Mouse (Mus musculus): ENCODE data around the gene Pxdn. TPM values are rescaled to one million over a fixed set of nuclear protein-coding genes. Genes with fewer than 3 reads are reported as not detected.

Pxdn gene
- total and polyA plus RNA-seq, 2 experiments from 2014 or later, result 18.9 to 81.9 TPM

DNA sequence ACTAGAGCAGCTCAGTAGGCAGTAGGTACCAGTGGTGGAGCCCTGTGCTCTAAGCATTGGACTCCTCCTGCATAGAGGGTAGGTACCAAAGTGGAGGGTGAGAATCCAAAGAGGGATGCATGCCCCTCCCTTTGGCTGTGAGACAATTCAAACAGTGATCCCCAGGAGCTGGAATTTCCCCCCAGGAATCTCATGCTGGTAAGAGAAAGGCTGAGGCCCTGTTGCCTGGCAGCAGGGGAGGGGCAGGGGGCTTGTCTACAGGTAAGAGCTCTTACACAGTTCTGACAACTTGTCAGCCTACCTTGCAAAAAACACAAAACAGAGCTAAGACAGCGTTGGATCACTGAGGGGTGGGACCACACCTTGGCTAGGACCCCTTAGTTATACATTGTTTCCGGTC lies 3.9 kb upstream of the Pxdn start:
- no peak for DNase-seq (ENCODE audit: low spot score)
- WGBS, result 88% methylated on average over 2 of the region's 2 CpGs
- H3K27me3 ChIP-seq (ENCODE audit: insufficient read depth, low read length), result no peaks in the 10 kb centered on the region
- no peak overlapping the region for H3K4me2 ChIP-seq (ENCODE audit: low read depth, low read length, poor library complexity, severe bottlenecking)
- no peak overlapping the region for H3K27ac ChIP-seq (ENCODE audit: low read depth, low read length)
- no peak overlapping the region for H3K9ac ChIP-seq (replicated peaks; ENCODE audit: low read length, poor library complexity, severe bottlenecking)
- no peak for TF ChIP-seq CTCF (IDR thresholded peaks at IDR 0.05)
- no peaks in the 10 kb centered on the region for H3K36me3 ChIP-seq (ENCODE audit: insufficient read depth, low read length)
- H3K4me3 ChIP-seq (ENCODE audit: low read depth, low read length), result no peak overlapping the region
- H3K4me1 ChIP-seq (ENCODE audit: insufficient read depth, low read length), result no peaks in the 10 kb centered on the region
- H3K9me3 ChIP-seq (ENCODE audit: low read length), result no peaks in the 10 kb centered on the region
- ATAC-seq (ENCODE audit: low FRiP score), result no peak

DNA sequence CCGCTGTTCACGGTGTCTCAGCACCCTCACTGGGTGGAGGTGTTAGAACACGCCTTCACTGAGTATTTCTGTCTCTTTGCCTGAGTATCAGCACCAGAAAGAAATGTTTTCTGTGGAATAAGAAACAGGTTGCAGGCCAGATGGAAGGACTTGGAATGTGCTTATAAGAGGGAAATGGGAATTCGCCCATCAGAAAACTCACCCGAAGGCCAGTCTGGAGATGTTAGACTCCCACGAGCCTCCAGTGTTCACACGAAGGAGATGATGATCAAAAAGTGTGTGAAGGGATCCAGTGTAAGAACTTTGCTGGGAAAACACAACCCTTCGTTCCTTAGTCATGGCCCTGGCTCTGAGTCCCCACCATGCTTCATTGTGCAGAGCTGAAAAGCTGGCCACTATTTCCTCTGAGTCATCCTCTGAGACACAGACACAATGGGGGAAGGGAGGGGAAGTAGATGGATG lies 3.3 kb upstream of the Pxdn start:
- TF ChIP-seq CTCF (IDR thresholded peaks at IDR 0.05), result no peak
- peaks cover 3% of the 10 kb centered on the region; the same call in 1 of the 2 replicates for H3K4me1 ChIP-seq (ENCODE audit: insufficient read depth, low read length)
- H3K27me3 ChIP-seq (ENCODE audit: insufficient read depth, low read length), result no peaks in the 10 kb centered on the region
- H3K9me3 ChIP-seq (ENCODE audit: low read length), result no peaks in the 10 kb centered on the region
- 81% methylated on average over 8 of the region's 8 CpGs for whole genome bisulfite sequencing
- no peak for ATAC-seq (ENCODE audit: low FRiP score)
- no peak overlapping the region for H3K4me3 ChIP-seq (ENCODE audit: low read depth, low read length)
- no peak overlapping the region for H3K27ac ChIP-seq (ENCODE audit: low read depth, low read length)
- no peak overlapping the region for H3K9ac ChIP-seq (replicated peaks; ENCODE audit: low read length, poor library complexity, severe bottlenecking)
- H3K4me2 ChIP-seq (ENCODE audit: low read depth, low read length, poor library complexity, severe bottlenecking), result no peak overlapping the region
- DNase-seq (ENCODE audit: low spot score), result no peak
- H3K36me3 ChIP-seq (ENCODE audit: insufficient read depth, low read length), result no peaks in the 10 kb centered on the region

DNA sequence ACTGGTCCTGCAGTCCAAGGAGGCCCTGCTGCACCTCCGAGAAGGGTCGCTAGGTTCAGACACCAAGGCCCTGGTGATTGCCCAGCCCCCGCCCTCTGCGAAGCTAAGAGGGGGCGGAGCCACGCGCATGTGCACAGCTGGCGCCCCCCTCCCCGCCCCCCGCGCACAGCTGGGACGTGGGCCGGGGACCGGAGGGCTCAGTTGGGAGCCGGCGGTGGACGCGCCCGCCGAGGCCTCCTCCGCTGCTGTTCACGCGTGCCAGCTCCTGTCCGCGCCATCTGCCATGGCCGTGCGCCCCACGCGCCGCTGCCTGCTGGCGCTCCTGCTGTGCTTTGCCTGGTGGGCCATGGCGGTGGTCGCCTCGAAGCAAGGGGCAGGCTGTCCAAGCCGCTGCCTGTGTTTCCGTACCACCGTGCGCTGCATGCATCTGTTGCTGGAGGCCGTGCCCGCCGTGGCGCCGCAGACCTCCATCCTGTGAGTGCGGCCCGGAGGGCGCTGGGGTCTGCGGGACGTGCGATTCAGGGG lies 505 bp downstream of the Pxdn start:
- H3K4me1 ChIP-seq (ENCODE audit: insufficient read depth, low read length), result peaks cover 18% of the 10 kb centered on the region
- peak overlapping the region; percentile 82 for H3K9ac ChIP-seq (replicated peaks; ENCODE audit: low read length, poor library complexity, severe bottlenecking)
- 0 out of 2 replicates have a peak, but pooled peaks have one; percentile 7 for TF ChIP-seq CTCF (IDR thresholded peaks at IDR 0.05)
- peak; percentile 87 for ATAC-seq (ENCODE audit: low FRiP score)
- peak overlapping the region; percentile 79 for H3K4me2 ChIP-seq (ENCODE audit: low read depth, low read length, poor library complexity, severe bottlenecking)
- H3K9me3 ChIP-seq (ENCODE audit: low read length), result no peaks in the 10 kb centered on the region
- peak overlapping the region; percentile 80 for H3K27ac ChIP-seq (ENCODE audit: low read depth, low read length)
- under 1% methylated on average over 43 of the region's 49 CpGs for WGBS
- H3K27me3 ChIP-seq (ENCODE audit: insufficient read depth, low read length), result no peaks in the 10 kb centered on the region
- peak; percentile 72 for DNase-seq (ENCODE audit: low spot score)
- peak overlapping the region; percentile 79 for H3K4me3 ChIP-seq (ENCODE audit: low read depth, low read length)
- H3K36me3 ChIP-seq (ENCODE audit: insufficient read depth, low read length), result no peaks in the 10 kb centered on the region

DNA sequence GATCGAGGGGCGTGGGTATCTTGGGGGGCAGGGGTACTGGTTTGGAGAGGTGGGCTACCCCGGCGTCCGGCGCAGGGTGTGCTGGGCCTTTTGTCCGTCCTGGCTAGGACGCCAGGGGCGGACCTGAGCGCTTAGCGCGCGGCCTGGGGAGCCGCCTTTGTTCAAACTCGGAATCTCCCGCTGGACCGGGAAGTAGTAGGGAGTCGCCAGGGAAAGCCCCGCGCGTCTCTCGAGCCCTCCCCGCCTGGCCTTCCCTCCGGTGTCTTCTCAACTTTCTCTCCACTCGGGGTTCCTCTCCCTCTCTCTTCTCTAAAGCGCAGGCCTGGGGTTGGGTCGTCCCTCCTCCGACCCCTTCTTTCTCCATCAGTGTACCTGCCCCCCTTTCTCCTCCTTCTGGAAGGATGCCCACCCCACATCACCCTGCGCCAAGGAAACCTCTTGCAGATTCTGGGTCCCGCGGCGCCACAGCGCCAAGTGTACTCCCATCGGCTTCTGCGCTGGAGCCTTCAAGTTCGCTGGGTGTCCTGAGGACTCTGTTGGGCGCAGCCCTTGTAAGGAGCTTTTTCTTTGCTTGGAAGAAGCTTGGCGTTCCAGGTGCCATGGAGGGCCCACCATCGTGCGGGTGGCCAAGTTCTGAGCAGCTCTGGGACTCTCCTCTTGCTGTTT lies 1.1 kb downstream of the Pxdn start:
- WGBS, result under 1% methylated on average over 40 of the region's 40 CpGs

DNA sequence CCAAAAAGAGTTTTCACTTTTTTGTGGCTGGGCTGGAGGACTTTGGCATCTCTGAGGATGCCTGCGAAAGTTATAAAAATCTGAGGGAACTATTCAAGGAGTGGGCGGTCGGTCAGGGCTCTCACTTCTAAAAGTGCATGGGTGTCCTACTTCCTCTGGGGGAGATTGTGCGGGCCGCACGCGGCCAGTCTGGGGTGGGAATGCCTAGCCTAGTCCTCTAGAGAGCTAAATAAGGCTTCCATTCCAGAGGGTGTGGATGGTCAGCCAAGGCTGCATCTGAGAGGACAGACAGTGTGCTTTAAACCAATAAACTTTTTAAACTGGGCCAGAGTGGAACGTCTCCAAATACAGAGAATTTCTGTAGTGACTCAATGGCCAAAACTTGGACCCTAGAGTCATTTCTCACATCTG lies 1.9 kb downstream of the Pxdn start:
- H3K27ac ChIP-seq (ENCODE audit: low read depth, low read length), result no peak overlapping the region
- TF ChIP-seq CTCF (IDR thresholded peaks at IDR 0.05), result no peak
- no peak for DNase-seq (ENCODE audit: low spot score)
- peak overlapping the region; percentile 79 for H3K4me3 ChIP-seq (ENCODE audit: low read depth, low read length)
- no peaks in the 10 kb centered on the region for H3K27me3 ChIP-seq (ENCODE audit: insufficient read depth, low read length)
- 10% methylated on average over 8 of the region's 8 CpGs for WGBS
- peak overlapping the region; percentile 79 for H3K4me2 ChIP-seq (ENCODE audit: low read depth, low read length, poor library complexity, severe bottlenecking)
- peak overlapping the region; percentile 82 for H3K9ac ChIP-seq (replicated peaks; ENCODE audit: low read length, poor library complexity, severe bottlenecking)
- H3K9me3 ChIP-seq (ENCODE audit: low read length), result no peaks in the 10 kb centered on the region
- H3K4me1 ChIP-seq (ENCODE audit: insufficient read depth, low read length), result peaks cover 18% of the 10 kb centered on the region
- no peaks in the 10 kb centered on the region for H3K36me3 ChIP-seq (ENCODE audit: insufficient read depth, low read length)
- no peak for ATAC-seq (ENCODE audit: low FRiP score)

More for the DNA sequence above, 1.1 kb downstream of the Pxdn start:
- no peaks in the 10 kb centered on the region for H3K9me3 ChIP-seq (ENCODE audit: low read length)
- H3K27me3 ChIP-seq (ENCODE audit: insufficient read depth, low read length), result no peaks in the 10 kb centered on the region
- peak; percentile 62 for DNase-seq (ENCODE audit: low spot score)
- H3K36me3 ChIP-seq (ENCODE audit: insufficient read depth, low read length), result no peaks in the 10 kb centered on the region
- H3K4me3 ChIP-seq (ENCODE audit: low read depth, low read length), result peak overlapping the region; percentile 79
- peak overlapping the region; percentile 79 for H3K4me2 ChIP-seq (ENCODE audit: low read depth, low read length, poor library complexity, severe bottlenecking)
- ATAC-seq (ENCODE audit: low FRiP score), result peak; percentile 75
- H3K27ac ChIP-seq (ENCODE audit: low read depth, low read length), result peak overlapping the region; percentile 80
- H3K4me1 ChIP-seq (ENCODE audit: insufficient read depth, low read length), result peaks cover 18% of the 10 kb centered on the region
- H3K9ac ChIP-seq (replicated peaks; ENCODE audit: low read length, poor library complexity, severe bottlenecking), result peak overlapping the region; percentile 82
- TF ChIP-seq CTCF (IDR thresholded peaks at IDR 0.05), result no peak

DNA sequence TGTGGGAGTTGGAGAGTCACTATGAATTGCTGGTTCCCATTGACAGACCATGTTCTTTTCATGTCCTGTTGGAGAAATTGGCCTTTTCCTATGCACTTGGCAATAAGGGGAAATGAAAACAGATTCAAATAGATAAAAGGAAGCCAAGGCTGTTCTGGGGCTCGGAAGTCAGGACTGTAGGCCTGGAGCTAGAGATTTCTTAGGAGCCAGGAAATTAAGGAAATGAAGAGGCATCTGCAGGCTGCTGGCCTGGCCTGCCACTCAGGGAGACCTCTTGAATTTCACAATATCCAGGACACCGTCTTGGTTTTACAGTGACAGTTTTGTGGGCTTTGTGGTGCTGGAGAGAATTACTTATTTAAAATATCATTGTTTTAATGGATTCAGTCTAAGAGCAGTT lies 5.0 kb downstream of the Pxdn start:
- ATAC-seq (ENCODE audit: low FRiP score) (no peak), DNase-seq (ENCODE audit: low spot score) (no peak)
- TF ChIP-seq CTCF (IDR thresholded peaks at IDR 0.05), result no peak
- Histone ChIP-seq H3K9ac (replicated peaks; ENCODE audit: low read length, poor library complexity, severe bottlenecking) (no peak overlapping the region), H3K9me3 (ENCODE audit: low read length) (no peaks in the 10 kb centered on the region), H3K4me2 (ENCODE audit: low read depth, low read length, poor library complexity, severe bottlenecking) (no peak overlapping the region), H3K27ac (ENCODE audit: low read depth, low read length) (no peak overlapping the region), H3K36me3 (ENCODE audit: insufficient read depth, low read length) (no peaks in the 10 kb centered on the region), H3K4me3 (ENCODE audit: low read depth, low read length) (no peak overlapping the region), H3K4me1 (ENCODE audit: insufficient read depth, low read length) (peaks cover 21% of the 10 kb centered on the region), H3K27me3 (ENCODE audit: insufficient read depth, low read length) (no peaks in the 10 kb centered on the region)
- 88% methylated on average over 2 of the region's 2 CpGs for WGBS

All from midbrain, postnatal 0 days (tissue).